Mouse (Mus musculus) cerebellum, adult 11 months (tissue): ENCODE data around the gene Tmem30c.

Experiments used
- DNase-seq: peaks from one replicate; pipeline ENCODE4 v3.0.0; 2022

Tmem30c gene

GRCm38 (mm10) chr16:57226444-57226843 is 66.2 kb downstream of the Tmem30c start:
- DNase-seq, result no peak

GRCm38 (mm10) chr16:57220361-57220760 is 72.3 kb downstream of the Tmem30c start:
- DNase-seq, result no peak
